Mouse (Mus musculus) MEL (cell line): ENCODE data around the gene Cnep1r1.

Experiments used
- CTCF ChIP-seq, 3 experiments: IDR thresholded peaks in 2 of 3; conservative IDR thresholded peaks in 1 of 3; 2 replicates each; pipeline ENCODE4 v1.5.1; 2011 to 2012; ENCODE audit warnings: low read length in 3 of 3, low read depth in 2 of 3, mild to moderate bottlenecking in 2 of 3, improper control_type of control experiment in 1 of 3, inconsistent platforms in 1 of 3, mixed read lengths in 1 of 3, moderate library complexity in 1 of 3; ENCODE audit not compliant: control insufficient read depth in 1 of 3, insufficient read depth in 1 of 3, poor library complexity in 1 of 3, severe bottlenecking in 1 of 3
- MAX ChIP-seq: IDR thresholded peaks from 2 replicates; pipeline ENCODE4 v1.6.1; 2011; ENCODE audit warnings: low read length, improper control_type of control experiment
- NRF1 ChIP-seq: IDR thresholded peaks from 2 replicates; pipeline ENCODE4 v1.6.1; 2014; ENCODE audit warnings: low read depth, mild to moderate bottlenecking, inconsistent platforms, low read length, improper control_type of control experiment, moderate library complexity; ENCODE audit not compliant: poor library complexity, insufficient read depth, severe bottlenecking
- POLR2A ChIP-seq, 2 experiments: IDR thresholded peaks; 2 replicates each; pipeline ENCODE4 v1.6.1; 2011 to 2012; ENCODE audit warnings: low read length in 2 of 2, mild to moderate bottlenecking in 2 of 2, control low read depth in 1 of 2, improper control_type of control experiment in 1 of 2, low read depth in 1 of 2, moderate library complexity in 1 of 2; ENCODE audit not compliant: control insufficient read depth in 1 of 2, insufficient read depth in 1 of 2, poor library complexity in 1 of 2
- POLR2AphosphoS2 ChIP-seq: IDR thresholded peaks from 2 replicates; pipeline ENCODE4 v1.6.1; 2011; ENCODE audit warnings: low read length, improper control_type of control experiment
- TAL1 ChIP-seq: IDR thresholded peaks from 2 replicates; pipeline ENCODE4 v1.6.1; 2012; ENCODE audit warnings: mild to moderate bottlenecking, inconsistent platforms, low read length, moderate library complexity, mixed read lengths
- USF2 ChIP-seq, 2 experiments: IDR thresholded peaks; 2 replicates each; pipeline ENCODE4 v1.6.1; 2011 to 2012; ENCODE audit warnings: improper control_type of control experiment in 2 of 2, low read length in 2 of 2, borderline replicate concordance in 1 of 2, inconsistent platforms in 1 of 2, low read depth in 1 of 2, mild to moderate bottlenecking in 1 of 2; ENCODE audit not compliant: insufficient read depth in 1 of 2

GRCm38 (mm10) chr8:88093367-88093766 is 25.2 kb upstream of the Cnep1r1 start:
- no peak for TF ChIP-seq MAX
- TF ChIP-seq TAL1: no peak
- TF ChIP-seq NRF1: no peak
- TF ChIP-seq POLR2AphosphoS2: no peak
- no peak for TF ChIP-seq POLR2A (IDR thresholded peaks at IDR 0.05; ENCODE audit: control insufficient read depth in 1 of 2, insufficient read depth in 1 of 2, low read depth in 1 of 2, low read length in 2 of 2, poor library complexity in 1 of 2)
- TF ChIP-seq CTCF (IDR thresholded peaks at IDR 0.05 in 2 of 3, conservative IDR thresholded peaks at IDR 0.05 in 1 of 3; ENCODE audit: control insufficient read depth in 1 of 3, insufficient read depth in 1 of 3, low read depth in 2 of 3, low read length in 3 of 3, poor library complexity in 1 of 3, severe bottlenecking in 1 of 3): no peak
- TF ChIP-seq USF2 (IDR thresholded peaks at IDR 0.05; ENCODE audit: borderline replicate concordance in 1 of 2, insufficient read depth in 1 of 2, low read depth in 1 of 2, low read length in 2 of 2): no peak
